Mouse (Mus musculus) bone marrow, adult 2 months (tissue): Measurements from ENCODE around the gene Paqr3.

Experiments
- CTCF ChIP-seq: fragments of 200-500 bp; IDR thresholded peaks from 2 replicates; pipeline ENCODE4 v1.5.1; 2011; ENCODE audit warnings: low read length, control low read depth; ENCODE audit not compliant: control insufficient read depth, insufficient read depth
- POLR2A ChIP-seq: fragments of 200-500 bp; IDR thresholded peaks from 2 replicates; pipeline ENCODE4 v1.6.1; 2011; ENCODE audit warnings: low read depth, mild to moderate bottlenecking, control low read depth, low read length, borderline replicate concordance; ENCODE audit not compliant: control insufficient read depth

DNA sequence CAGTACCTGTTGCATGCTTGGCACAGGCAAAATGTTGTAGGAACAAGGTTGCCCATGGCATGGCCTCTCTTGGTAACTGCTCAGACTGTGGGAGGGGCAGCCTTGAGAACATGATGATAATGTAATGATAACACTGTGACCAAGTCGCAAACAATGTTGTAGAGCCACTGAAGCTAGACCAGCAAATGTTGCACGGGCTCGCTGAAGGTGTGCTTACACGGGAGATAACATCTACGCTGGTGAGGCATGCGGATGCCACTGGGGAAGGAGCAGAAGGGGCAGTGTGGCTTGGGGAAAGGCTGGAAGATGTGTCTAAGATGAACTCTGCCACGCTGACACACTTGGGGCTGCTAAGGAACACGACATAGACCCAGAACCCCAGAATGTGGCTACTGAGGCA lies 11.4 kb downstream of the Paqr3 start:
- no peak for TF ChIP-seq POLR2A
- no peak for TF ChIP-seq CTCF
